Comparison of ENCODE assay signal across 8 mouse cellular contexts in genomic region chr10:94919552-94919951, GRCm38 (mm10). TPM values are rescaled to one million over a fixed set of nuclear protein-coding genes. Genes with fewer than 3 reads are reported as not detected.
DNase-seq lines count a peak whose midpoint lies in the region; ATAC-seq and TF ChIP-seq lines count a peak whose summit lies in the region.

No protein-coding gene starts in this region.

- H3K4me2 ChIP-seq in kidney, embryonic 15.5 days: no peak overlapping the region
- H3K4me2 ChIP-seq in myocyte (ENCODE audit: low read depth): peak overlapping the region; percentile 48

- no peaks in the 10 kb centered on the region for H3K36me3 ChIP-seq in kidney, embryonic 15.5 days
- H3K36me3 ChIP-seq in myocyte (ENCODE audit: control insufficient read depth, insufficient read depth): no peaks in the 10 kb centered on the region

- H3K27ac ChIP-seq in kidney, embryonic 15.5 days: no peak overlapping the region

- H3K9me3 ChIP-seq in kidney, embryonic 15.5 days (replicated peaks): no peaks in the 10 kb centered on the region

- H3K79me2 ChIP-seq in myocyte (ENCODE audit: control insufficient read depth, insufficient read depth): no peaks in the 10 kb centered on the region

- DNase-seq in kidney, adult 8-10 months: peak; percentile 6 to 25
- DNase-seq in adrenal gland, postnatal 10 days: peak; percentile 34
- DNase-seq in layer of hippocampus, adult 9-11 months: peak; percentile 76
- no peak for DNase-seq in embryo, embryonic 10.5 days (ENCODE audit: low spot score)
- no peak for DNase-seq in urinary bladder, postnatal 25 days (ENCODE audit: low spot score)

- H3K27me3 ChIP-seq in kidney, embryonic 15.5 days: no peaks in the 10 kb centered on the region
- H3K27me3 ChIP-seq in myocyte (ENCODE audit: control insufficient read depth, insufficient read depth, insufficient read length): no peaks in the 10 kb centered on the region

- H3ac ChIP-seq in myocyte (ENCODE audit: control insufficient read depth, insufficient read length): no peak overlapping the region

- H3K4me3 ChIP-seq in kidney, embryonic 15.5 days (replicated peaks): no peak overlapping the region
- H3K4me3 ChIP-seq in myocyte: no peak overlapping the region

- TF ChIP-seq POLR2A in myocyte (IDR thresholded peaks at IDR 0.05; ENCODE audit: insufficient read length, low read depth): no peak

- ATAC-seq in kidney, embryonic 15.5 days (replicated peaks; ENCODE audit: low FRiP score): no peak; the same call in 1 of the 2 replicates
- ATAC-seq in frontal cortex, adult (ENCODE audit: low TSS enrichment): peak; percentile 58

- no peak overlapping the region for H3K9ac ChIP-seq in kidney, embryonic 15.5 days

- WGBS in kidney, embryonic 15.5 days: 41% methylated on average over 12 of the region's 12 CpGs

- peaks cover 15% of the 10 kb centered on the region for H3K4me1 ChIP-seq in kidney, embryonic 15.5 days

TF ChIP-seq in myocyte, 11 proteins besides CTCF, POLR2A, EP300 and RAD21:
- TF ChIP-seq E2F4 (IDR thresholded peaks at IDR 0.05; ENCODE audit: insufficient read depth): no peak
- TF ChIP-seq MYOG (IDR thresholded peaks at IDR 0.05; ENCODE audit: control insufficient read depth in 1 of 3, insufficient read depth in 1 of 3, insufficient read length in 2 of 3, low read depth in 2 of 3): no peak
- TF ChIP-seq POLR2AphosphoS2 (IDR thresholded peaks at IDR 0.05; ENCODE audit: insufficient read length, low read depth): no peak
- no peak for TF ChIP-seq MAX (IDR thresholded peaks at IDR 0.05; ENCODE audit: low read depth)
- no peak for TF ChIP-seq CEBPB (IDR thresholded peaks at IDR 0.05; ENCODE audit: insufficient read depth, poor library complexity, severe bottlenecking)
- TF ChIP-seq SRF (IDR thresholded peaks at IDR 0.05; ENCODE audit: control insufficient read depth, insufficient read length, low read depth): no peak
- no peak for TF ChIP-seq REST (IDR thresholded peaks at IDR 0.05; ENCODE audit: insufficient read depth, insufficient read length)
- no peak for TF ChIP-seq USF1 (IDR thresholded peaks at IDR 0.05; ENCODE audit: low read depth)
- TF ChIP-seq MYOD1 (IDR thresholded peaks at IDR 0.05; ENCODE audit: control insufficient read depth in 1 of 3, insufficient read length in 2 of 3, low read depth in 2 of 3): no peak
- TF ChIP-seq TCF12 (IDR thresholded peaks at IDR 0.05; ENCODE audit: insufficient read depth, poor library complexity, severe bottlenecking): no peak

RNA-seq across cellular contexts. Expression of gene Plxnc1, which starts 25.1 kb away (rescaled TPM):
- polyA plus RNA-seq in kidney, embryonic 15.5 days (2015; fragmentation: Nextera tagmentation; extraction: Ambion mirVana): 1.8 TPM in 2 replicates
- 1 to 10 TPM; 5.6 to 7.3 TPM for total RNA-seq in adrenal gland, postnatal 10 days (2021)
- not detected for polyA plus RNA-seq in myocyte (2012; fragmentation: generic; extraction: Trizol)

Comparison
In these comparisons a context has a peak if more than half of its experiments do, and no peak if none do; other contexts are left out.
1. DNase-seq: peak in kidney, adult 8-10 months (2 of 2), adrenal gland, postnatal 10 days (single experiment) and layer of hippocampus, adult 9-11 months (single experiment); none in embryo, embryonic 10.5 days (single experiment) and urinary bladder, postnatal 25 days (single experiment).